Mouse (Mus musculus) adrenal gland, adult (tissue): ENCODE measurements around the gene Wbp2.

Experiments
- DNase-seq, 2 experiments: peaks; one replicate each; pipeline ENCODE4 v3.0.0; 2022 to 2023; ENCODE audit warnings: low spot score in 1 of 2; ENCODE audit not compliant: inconsistent age in 2 of 2

Wbp2 gene

DNA sequence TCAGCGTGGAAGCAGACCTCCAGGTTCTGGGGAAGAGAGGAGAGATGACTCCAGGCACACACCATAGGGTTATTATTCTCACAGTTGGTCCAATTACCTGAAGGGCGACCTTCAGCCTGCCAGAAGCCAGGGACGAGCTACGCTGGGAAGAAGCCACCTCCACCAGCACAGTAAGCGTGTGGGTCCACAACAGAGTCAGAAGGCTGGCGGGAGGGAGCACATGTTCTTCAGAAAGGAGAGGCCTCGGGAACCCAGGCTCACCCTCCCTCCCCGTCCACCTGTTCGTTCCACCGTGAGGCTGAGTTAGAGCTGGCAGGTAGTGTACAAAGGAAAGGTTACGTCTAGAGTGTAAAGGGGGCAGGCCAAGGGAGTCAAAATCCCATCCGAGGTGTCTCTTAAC is 21.4 kb downstream of the Wbp2 start:
- no peak for DNase-seq

DNA sequence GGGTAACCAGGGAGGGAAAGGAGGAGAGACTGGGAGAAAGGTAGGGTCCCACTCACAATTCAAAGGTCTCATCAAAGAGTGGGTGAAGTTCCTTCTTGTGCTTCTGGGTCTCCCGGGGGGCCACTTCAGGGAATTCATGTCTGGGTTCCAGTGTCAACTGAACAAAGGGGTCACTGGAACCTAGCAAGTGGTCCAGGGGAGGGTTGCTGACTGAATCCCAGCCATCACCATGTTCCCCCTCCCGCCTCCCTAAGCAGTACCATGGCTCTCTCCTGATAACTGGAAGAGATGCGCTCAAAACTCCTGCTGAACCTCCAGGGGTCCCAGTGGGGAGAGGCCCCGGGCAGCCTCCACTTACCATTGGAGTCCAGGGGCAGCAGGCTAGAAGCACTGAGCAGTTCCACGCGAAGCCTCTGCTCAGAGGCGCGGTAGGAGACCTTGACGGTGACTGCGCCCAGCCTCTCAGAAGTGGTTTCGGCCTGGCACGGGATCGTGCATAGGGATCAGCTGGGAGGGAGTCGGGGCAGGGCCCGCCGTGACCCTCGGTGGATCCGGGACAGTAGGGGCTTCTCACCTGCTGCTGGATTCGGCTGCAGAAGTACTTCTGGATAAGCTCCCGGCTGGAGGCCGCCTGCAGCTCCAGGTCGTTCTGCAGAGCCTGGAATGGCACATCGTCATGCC is 22.5 kb downstream of the Wbp2 start:
- peak in 1 of 2 experiments; percentile 68 for DNase-seq

GRCm38 (mm10) chr11:116063562-116063961 is 23.2 kb downstream of the Wbp2 start:
- no peak for DNase-seq

- DNase-seq, result no peak
Measured at GRCm38 (mm10) chr11:116062521-116062920, 24.3 kb downstream of the Wbp2 start.

- no peak for DNase-seq
Measured at GRCm38 (mm10) chr11:116061641-116062415, 25.0 kb downstream of the Wbp2 start.

- no peak for DNase-seq
Measured at GRCm38 (mm10) chr11:116060596-116060995, 26.2 kb downstream of the Wbp2 start.

GRCm38 (mm10) chr11:116059691-116060025 is 27.1 kb downstream of the Wbp2 start:
- DNase-seq, result no peak

GRCm38 (mm10) chr11:116058868-116059690 is 27.7 kb downstream of the Wbp2 start:
- DNase-seq, result no peak

GRCm38 (mm10) chr11:116058022-116058614 is 28.7 kb downstream of the Wbp2 start:
- no peak for DNase-seq

DNA sequence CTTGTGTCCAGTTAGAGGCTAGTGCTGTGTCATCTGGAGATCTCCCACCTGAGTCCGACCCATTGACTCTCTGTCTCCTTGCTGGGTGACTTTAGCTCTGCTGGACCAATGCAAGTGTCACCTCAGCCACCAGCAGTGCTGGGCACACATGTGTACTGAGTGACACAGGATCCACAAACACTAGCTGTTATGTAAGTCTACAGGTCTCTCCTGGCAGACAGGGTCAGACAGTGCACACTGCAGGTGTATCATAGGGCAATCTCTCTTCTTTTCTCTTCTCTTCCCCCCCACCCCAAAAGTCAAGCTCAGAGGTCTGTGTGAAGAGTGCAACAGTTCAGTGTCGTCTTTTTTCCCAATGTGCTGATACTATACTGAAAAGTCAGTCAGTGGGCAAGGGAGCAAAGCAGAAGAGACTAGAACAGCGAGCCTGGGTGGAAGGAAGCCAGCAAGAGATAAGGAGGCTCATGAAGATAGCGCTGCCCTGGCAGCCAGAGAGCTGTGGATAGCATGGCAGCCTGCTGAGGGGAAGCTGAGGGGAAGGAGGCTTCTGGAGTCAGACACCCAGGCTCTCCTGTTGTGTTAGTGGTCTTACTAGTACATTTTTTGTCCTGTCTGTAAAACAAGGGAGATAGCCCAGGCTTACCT is 29.4 kb downstream of the Wbp2 start:
- DNase-seq, result no peak

GRCm38 (mm10) chr11:116055873-116056272 is 30.9 kb downstream of the Wbp2 start:
- DNase-seq, result no peak

GRCm38 (mm10) chr11:116053510-116054229 is 33.1 kb downstream of the Wbp2 start:
- DNase-seq, result no peak

GRCm38 (mm10) chr11:116050196-116050595 is 36.6 kb downstream of the Wbp2 start:
- no peak for DNase-seq

DNA sequence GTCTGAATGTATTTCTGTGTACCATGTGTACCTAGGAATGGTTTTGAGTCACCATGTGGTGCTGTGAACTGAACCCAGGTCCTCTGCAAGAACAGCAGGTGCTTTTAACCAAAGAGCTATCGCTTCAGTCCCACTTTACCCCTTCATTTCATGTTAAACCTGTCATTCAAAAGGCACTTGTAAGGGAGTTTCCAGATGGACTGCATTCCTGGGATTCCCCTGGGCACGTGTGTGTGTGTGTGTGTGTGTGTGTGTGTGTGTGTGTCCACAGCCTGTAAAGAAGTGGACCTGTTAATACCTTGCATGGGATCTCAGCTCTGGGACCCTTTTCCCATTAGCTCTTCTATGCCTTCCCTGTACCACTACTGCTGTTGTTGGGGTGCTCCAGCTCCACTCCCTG is 37.2 kb downstream of the Wbp2 start:
- no peak for DNase-seq

GRCm38 (mm10) chr11:116045173-116045572 is 41.6 kb downstream of the Wbp2 start:
- no peak for DNase-seq

DNA sequence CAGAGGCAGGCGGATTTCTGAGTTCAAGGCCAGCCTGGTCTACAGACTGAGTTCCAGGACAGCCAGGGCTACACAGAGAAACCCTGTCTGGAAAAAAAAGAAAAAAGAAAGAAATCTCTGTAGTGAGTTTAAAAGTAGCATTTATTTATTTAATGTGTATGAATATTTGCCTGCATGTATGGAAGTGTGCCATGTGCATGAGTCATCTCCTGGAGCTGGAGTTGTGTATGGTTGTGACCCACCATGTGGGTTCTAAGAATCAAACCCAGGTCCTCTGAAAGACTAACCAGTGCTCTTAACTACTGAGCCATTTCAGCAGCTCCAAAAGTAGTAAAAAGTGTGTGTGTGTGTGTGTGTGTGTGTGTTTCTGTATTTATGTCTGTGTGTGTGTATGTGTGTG is 43.5 kb downstream of the Wbp2 start:
- no peak for DNase-seq

DNA sequence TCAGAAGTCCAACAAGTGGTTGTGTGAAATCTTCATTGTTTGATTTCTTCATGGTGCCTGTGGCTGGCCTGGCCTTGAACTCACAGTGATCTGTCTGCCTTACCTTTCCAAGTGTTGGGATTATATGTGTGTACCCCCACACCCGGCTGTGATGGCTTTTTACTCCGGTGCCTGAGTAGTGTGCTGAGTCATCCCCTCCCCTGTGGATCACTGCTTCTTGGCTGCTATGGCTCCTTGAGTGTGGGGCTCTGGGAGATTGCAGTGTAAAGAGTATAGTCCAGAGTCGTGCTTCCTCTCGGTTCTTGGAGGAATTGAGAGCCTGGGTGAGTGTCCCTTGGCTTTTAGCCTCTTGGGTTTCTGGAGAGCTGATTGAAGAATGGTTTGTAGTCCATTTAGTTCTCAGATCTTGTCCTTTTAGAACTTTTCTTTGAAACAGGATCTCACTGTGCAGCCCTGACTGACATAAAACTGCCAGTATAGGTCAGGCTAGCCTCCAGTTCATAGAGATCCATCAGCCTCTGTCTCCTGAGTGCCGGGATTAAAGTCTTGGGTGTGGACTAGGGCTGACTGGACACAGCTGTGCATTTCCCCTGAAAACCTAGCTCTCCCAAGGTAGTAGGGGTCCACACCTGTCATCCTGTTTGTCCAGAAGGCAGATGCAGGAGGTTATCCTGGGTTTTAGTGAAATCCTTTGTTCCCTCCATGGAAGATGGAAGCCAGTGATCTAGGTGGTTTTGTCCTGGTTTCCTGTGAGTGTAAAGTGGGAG is 44.2 kb downstream of the Wbp2 start:
- peak in 1 of 2 experiments; percentile 52 for DNase-seq

- no peak for DNase-seq
Measured at GRCm38 (mm10) chr11:116041833-116042232, 45.0 kb downstream of the Wbp2 start.

DNA sequence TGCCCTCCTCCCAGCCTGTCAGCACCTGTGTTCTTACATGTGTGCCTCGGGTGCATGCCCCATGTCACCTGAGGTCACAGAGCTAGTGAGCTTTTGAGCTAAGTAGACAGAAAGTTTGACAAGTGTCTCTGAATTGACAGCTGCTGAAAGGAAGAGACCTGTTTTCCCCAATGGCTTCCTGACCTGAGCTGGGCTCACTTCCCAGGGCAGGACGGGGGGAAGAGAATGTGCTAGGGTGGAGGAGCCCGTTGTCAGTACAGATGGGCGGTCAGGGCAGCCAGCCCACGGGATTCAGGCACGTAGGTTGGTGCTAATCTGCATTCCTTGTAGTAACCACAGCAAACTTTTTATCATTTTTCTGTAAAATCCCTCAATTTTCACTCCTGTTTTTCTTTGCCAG is 46.2 kb downstream of the Wbp2 start:
- no peak for DNase-seq

- DNase-seq, result no peak
Measured at GRCm38 (mm10) chr11:116037826-116038225, 49.0 kb downstream of the Wbp2 start.
